In genomic region chr3:34239978-34240377, GRCm38 (mm10) we compare ENCODE assay signal across 17 mouse cellular contexts.
"Had no signal": no experiment of that assay in that cellular context is flagged by ENCODE, and none has a peak within 500 bp of the region (broad histone marks: within the 10 kb centered on the region; RNA-seq: fewer than 3 reads in every experiment).

No protein-coding gene starts in this region.

- H3K4me3 ChIP-seq: left cerebral cortex, adult 2 months; liver, embryonic 13.5 days; midbrain, embryonic 15.5 days; neural tube, embryonic 12.5 days; neural tube, embryonic 15.5 days; stomach, embryonic 15.5 days had no signal

- H3K27ac ChIP-seq: kidney, postnatal 0 days; left cerebral cortex, adult 2 months; liver, embryonic 13.5 days; midbrain, embryonic 15.5 days; neural tube, embryonic 12.5 days; neural tube, embryonic 15.5 days; stomach, embryonic 15.5 days had no signal

- H3K36me3 ChIP-seq: liver, embryonic 13.5 days; midbrain, embryonic 15.5 days; neural tube, embryonic 12.5 days; neural tube, embryonic 15.5 days; stomach, embryonic 15.5 days had no signal

- H3K27me3 ChIP-seq: liver, embryonic 13.5 days; midbrain, embryonic 15.5 days; neural tube, embryonic 12.5 days; neural tube, embryonic 15.5 days; stomach, embryonic 15.5 days had no signal

- ATAC-seq: intestine, postnatal 0 days; midbrain, embryonic 15.5 days had no signal

- H3K9ac ChIP-seq: liver, embryonic 13.5 days; midbrain, embryonic 15.5 days; neural tube, embryonic 12.5 days; neural tube, embryonic 15.5 days; stomach, embryonic 15.5 days had no signal

- H3K9me3 ChIP-seq: liver, embryonic 13.5 days; midbrain, embryonic 15.5 days; neural tube, embryonic 12.5 days; neural tube, embryonic 15.5 days; stomach, embryonic 15.5 days had no signal

- H3K4me1 ChIP-seq: liver, embryonic 13.5 days; midbrain, embryonic 15.5 days; neural tube, embryonic 12.5 days; neural tube, embryonic 15.5 days; stomach, embryonic 15.5 days had no signal

- H3K4me2 ChIP-seq: liver, embryonic 13.5 days; midbrain, embryonic 11.5 days; midbrain, embryonic 15.5 days; neural tube, embryonic 12.5 days; neural tube, embryonic 15.5 days; stomach, embryonic 15.5 days had no signal

- DNase-seq: kidney, adult 2 months; kidney, postnatal 25 days; liver, embryonic 13.5 days; lung, adult 2 months; lung, postnatal 14 days; lung, postnatal 4 days; spleen, adult 18-20 months; thymus, adult 18-20 months; thymus, postnatal 36 days had no signal
